Mouse (Mus musculus): ENCODE measurements around the gene Actn1.
A peak's percentile ranks its signal among the peaks of the same experiment; 100 is the strongest.

The Actn1 gene

DNA sequence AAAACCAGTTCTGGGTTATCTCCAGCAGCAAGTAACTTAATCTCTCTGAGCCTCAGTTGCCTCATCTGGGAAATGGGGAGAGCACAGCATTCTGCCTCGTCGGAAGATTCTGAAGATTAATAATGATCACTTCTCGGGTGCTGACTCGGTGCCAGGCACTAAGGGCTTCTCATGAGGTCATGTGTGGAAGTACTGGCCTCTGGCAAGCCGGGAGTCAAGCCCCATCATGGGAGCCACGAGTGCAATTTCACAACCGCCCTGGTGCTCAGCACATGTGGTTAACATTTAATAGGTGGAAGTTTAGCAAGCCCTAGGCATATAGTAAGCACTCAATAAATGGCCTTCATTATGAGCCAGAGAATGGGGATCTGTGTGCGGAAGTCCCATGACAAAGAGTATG lies 125.0 kb downstream of the Actn1 start:
- no peak for DNase-seq (ENCODE audit: low read depth)

DNA sequence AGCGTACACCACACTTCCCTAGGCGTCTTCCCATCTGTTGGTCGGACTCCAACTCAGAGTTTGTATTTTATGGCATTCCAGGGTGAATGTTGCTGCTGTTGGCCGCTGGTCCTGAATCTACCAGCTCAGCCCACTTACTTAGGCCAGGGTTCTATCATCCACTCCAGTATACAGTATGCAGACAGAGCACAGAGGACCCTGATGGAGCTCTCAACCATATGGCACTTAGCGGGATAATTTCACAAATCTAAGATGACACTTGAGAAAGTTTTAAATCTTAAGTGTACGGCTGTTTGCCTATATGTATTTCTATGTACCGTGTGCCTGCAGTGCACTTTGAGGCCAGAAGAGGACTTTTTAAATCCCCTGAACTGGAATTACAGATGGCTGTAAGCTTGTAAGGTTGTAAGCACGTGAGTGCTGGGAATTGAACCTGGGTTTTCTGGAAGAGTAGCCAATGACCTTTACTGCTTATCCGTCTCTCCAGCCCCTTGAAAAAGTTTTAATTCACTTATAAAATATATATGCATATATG lies 127.1 kb downstream of the Actn1 start:
- DNase-seq (ENCODE audit: low read depth), result peak; percentile 69

DNA sequence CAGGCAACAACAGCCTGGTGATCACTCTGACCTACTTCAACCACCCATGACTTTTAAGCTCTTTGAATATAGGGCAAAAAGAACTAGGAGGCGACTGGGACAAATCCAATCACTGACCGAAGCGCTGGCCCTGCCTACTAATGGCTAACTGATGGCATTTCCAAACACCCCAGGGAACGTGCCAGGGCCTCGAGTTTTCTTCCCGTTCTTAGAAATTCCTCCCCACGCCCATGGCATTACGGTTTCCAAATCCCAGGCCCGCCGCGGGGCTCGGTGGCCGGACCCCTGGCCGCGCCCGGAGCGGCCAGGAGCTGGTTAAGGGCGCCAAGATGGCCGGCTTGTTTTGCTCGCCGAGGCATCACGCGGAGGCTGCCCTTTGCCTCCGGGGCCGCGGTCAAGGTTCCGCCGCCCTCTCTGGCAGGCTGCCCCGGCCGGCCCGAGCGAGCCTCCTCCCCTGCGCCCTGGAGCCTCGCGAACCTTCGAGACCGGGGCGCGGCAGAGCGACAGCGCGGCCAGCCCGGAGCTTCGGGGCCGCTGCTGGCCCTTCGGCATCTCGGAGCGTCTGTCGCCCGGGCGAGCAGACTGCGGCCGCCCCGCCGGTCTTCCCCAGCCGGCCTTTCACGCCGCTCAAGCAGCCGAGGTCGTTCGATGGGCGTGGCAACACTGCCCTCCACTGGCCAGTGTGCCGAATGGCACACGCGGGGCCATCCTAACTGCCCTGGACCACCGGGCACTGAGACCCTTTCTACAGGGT lies 127.7 kb downstream of the Actn1 start:
- peak; percentile 83 for DNase-seq (ENCODE audit: low read depth)

DNA sequence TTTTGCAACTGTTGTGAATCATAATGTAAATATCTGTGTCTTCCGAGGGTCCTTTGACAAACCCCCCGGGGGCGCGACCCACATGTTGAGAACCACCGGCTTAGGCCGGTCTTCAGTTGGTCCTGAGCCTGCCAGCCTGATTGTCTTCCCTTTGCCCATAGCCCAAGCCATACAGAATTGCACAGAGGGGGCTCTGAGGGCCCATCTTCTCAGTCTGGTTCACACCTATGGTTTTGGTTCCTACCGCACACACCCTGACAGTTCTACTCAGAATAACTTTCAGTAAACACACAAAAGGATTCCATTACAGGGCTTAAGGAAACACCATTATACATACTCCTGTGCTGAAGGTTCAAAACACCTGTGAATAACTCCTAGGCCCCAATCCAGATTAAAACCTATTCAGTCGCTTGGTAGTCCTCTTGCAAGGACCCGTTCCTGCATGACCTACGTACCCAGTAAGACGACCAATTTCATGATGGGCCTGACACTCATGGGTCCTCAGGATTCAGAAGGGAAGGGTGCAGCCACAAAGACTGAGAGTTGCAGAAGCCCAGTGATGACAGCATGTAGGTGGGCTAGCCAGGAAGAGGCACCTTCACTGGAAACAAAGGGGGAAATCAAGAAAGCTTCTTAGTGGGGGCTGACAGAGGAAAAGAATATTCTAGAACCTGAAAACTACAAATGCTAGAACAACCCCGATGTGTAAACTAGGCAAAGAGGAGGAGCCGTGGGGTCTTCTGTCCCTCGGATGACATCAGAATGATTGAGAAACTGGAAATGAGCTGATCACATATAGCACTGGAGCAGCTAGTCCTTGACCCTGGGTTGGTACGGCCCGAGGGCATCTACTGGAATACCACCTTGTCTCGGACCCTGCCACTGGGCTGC lies 128.6 kb downstream of the Actn1 start:
- DNase-seq (ENCODE audit: low read depth), result peak; percentile 72

DNA sequence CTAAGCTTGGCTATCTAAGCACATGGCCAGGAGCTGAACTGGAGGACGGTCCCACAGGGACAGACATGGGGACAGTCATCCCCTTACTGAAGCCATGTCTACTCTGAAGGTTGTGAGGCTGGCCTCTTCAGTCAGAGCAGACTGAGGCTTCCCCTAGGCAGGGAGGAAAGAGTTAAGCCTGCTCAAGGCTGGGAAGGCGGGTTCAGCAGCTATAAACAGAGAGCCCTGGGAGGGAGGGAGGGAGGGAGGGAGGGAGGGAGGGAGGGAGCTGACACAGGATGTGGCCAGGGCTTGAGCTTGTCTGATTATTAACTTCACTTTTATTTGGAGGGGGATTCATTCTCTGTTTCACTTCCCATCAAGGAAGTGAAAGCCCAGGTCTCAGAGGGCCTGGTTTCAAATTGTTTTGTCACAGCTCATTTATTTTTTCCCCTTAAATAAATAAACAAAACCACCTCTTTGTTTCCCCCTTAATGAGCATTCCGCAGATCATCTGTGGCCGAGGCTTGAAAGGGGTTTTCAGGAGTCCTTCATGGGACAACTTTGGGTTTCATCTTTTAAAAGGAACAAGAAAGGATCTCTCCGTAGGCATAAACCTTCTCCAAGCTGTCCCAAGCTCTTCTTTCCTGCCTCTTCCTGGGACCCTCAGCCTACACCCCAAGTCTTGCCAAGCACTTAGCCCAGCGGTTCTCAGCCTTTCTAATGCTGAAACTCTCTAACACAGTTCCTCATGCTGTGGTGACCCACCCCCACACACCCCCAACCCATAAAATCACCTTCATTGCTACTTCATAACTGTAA lies 129.4 kb downstream of the Actn1 start:
- peak; percentile 88 for DNase-seq (ENCODE audit: low read depth)

DNA sequence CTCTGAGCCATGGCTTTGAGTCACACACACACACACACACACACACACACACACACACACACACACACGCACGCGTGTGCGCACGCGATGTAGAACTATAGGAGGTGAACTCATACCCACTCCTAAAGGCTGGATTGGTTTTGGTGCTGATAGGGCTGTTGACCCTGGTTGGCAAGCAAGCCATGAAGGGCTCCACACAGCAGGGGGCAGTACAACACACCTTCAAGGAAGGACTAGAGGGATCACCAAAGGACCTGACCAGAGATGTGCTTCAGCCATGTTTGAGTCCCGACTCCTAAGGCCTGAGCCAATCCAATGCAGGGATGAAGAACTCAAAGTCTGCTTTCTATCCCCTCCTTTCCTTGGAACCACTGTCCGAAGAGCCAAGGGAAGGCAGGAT lies 130.6 kb downstream of the Actn1 start:
- DNase-seq (ENCODE audit: low read depth), result peak; percentile 41

DNA sequence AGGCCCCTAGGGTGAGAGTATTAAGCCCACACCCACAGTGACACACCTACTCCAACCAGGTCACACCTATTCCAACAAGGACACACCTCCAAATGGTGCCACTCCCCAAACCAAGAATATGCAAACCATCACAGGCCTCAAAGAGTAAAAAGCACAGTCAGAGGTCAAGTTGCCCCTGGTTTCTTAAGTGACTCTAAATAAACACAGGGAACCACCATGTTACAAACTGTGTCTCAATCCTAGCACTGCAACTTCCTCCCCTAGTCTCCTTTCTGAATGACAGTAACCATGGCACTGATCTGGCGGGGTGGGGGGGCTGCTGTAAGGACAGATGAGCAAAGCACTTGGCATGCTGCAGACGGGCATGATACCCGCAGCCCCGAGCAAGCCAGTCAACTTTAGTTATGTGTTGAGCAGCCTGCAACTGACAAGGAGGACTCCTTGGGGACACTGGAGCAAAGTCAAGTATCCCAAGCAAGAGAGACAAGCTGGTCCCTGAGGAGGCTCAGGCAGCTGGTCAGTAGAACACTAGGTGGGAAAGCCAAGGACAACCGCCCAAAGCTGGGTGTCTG lies 132.9 kb downstream of the Actn1 start:
- DNase-seq (ENCODE audit: low read depth), result peak; percentile 75

DNA sequence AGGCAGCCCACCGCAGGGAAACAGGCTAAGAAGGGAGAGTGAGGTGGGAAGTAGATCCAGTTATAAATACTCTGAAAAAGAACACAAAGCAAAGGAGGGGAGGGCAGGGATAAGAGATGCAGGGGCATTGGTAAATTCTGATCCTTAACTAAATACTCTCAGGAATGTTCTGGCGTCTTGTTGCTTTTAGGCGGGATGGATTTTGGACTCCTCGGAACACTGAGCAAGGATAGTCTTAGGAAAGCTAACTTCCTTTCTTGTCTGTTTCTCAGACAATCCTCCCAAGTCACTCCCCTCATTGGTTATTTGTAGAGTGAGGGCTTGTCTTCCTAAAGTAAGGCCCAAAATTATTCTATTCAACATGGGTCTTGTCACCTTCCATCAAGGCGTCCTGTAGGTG lies 134.9 kb downstream of the Actn1 start:
- no peak for DNase-seq (ENCODE audit: low read depth)

DNA sequence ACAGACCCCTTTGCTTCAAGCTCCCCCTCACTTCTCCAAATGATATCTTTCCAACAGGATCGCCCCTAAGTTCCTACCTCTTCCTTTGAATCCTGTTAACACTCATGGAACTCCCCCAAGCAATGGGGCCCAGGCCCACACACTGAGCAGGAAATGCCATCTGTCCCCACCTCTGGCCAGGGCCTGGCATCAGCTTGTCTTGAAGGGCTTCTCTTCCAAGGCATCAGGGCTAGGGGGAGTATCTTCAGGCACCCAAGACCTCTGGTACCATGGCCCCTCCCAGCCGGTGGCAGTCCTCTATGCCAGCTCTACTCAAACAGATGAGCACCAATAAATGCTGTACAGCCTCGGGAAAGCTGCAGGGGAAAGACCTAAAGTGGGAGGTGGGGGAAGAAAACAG lies 135.4 kb downstream of the Actn1 start:
- no peak for DNase-seq (ENCODE audit: low read depth)

DNA sequence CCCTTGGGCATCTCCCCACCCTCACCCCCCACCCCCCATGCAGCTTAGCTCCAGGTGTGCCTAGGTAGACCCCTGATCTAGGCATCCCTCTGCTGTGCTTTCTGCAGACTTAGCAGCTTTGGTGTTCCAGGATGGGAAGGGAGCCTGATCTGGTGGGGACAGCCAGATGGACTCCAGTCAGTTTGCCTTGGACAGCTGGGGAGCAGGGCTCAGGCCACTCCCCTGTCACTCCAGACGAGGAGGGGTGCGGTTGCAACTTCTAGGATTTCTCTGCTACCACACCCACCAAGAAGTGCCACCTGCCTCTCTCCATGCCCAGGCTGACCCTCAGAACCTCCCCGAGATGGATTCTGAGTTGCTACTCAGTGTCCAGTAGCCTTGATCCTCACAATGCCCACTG lies 136.0 kb downstream of the Actn1 start:
- DNase-seq (ENCODE audit: low read depth), result no peak

DNA sequence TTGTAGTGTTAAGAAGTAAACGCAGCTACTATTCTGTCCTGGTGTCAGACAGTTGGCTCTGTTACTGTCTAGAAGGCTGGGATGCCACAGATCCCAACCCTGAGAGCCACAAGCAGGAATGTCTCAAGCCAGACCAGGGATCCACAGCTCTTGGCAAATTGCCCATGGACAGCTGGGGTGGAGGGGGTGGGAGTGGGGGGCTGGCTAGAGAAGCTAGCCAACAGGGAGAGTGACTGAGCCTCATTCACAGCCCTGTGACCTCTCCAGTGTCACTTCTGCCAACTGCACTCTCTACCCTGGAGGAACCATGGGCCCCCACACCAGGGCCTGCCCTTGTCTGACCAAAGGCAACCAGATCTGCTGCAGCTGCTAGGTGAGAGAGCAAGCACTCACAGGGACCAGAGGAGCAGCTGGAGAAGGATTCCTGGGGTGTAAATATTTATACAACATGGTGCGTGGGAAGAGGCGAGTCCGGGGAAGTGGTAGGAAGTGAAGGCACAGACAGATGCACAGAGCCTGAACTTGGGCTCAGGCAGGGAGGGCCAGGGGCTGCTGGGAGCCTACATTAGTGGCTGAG lies 136.9 kb downstream of the Actn1 start:
- DNase-seq (ENCODE audit: low read depth), result no peak

DNA sequence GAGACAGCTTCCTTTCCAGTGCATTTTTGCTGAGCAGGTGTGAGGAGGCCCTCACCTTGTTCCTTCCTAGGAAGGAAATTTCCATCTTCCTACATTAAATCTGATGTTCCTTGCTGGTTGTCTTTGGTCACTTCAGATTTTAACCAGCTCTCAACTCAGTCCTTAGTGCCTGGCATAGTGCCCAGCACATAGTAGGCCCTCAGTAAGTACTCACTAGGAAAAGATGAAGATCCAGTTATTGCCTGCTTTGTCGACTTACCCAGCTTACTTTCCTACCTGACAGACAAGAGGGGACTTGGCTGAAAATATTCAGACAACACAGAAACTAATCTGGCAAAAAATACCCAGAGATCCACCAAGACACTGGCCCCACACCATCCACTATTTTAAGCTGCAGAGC lies 138.7 kb downstream of the Actn1 start:
- DNase-seq (ENCODE audit: low read depth), result no peak

DNA sequence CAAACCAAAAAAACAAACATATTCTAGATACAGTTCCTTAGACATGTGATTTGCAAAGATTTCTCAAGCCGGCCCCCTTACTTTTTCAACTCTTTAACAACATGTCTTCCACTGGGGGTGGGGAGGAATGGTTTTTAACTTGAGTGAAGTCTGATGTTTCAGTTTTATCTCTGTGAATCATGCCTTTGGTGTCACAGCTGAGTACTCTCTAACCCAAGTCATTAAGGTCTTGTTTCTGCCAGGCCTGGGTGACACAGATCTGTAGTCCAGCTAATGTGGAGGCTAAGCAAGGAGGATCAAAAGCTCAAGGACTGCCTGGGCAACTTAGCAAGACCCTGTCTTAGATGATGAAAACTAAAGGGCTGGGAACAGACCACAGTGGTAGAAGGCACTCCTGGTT lies 141.6 kb downstream of the Actn1 start:
- peak; percentile 11 for DNase-seq (ENCODE audit: low read depth)
